Mouse (Mus musculus) liver, embryonic 14.5 days (tissue): Measurements from ENCODE around the gene Arhgap30. TPM values are rescaled to one million over a fixed set of nuclear protein-coding genes. Genes with fewer than 3 reads are reported as not detected.
A peak's percentile ranks its signal among the peaks of the same experiment; 100 is the strongest.

Experiments used
- ATAC-seq: fragments of 200-750 bp; cut with Nextera tagmentation; 2 replicates; pipeline ENCODE4 v1.8.0; 2017; ENCODE audit warnings: moderate number of reproducible peaks, mild to moderate bottlenecking, moderate library complexity; ENCODE audit not compliant: insufficient read depth
- DNase-seq, 3 experiments: peaks; one replicate each; pipeline ENCODE4 v3.0.0-alpha.2; 2012 to 2013; ENCODE audit warnings: low read depth in 3 of 3, low spot score in 3 of 3
- H3K27ac ChIP-seq: fragments of 300-500 bp; sonication (generic); 2 replicates; pipeline ENCODE4 v1.5.1; 2014; ENCODE audit warnings: moderate library complexity, mild to moderate bottlenecking, control low read depth, inconsistent platforms
- H3K27me3 ChIP-seq: fragments of 300-500 bp; sonication (generic); 2 replicates; pipeline ENCODE4 v1.6.1; 2014; ENCODE audit warnings: mild to moderate bottlenecking, low read length, moderate library complexity; ENCODE audit not compliant: control insufficient read depth, insufficient read depth
- H3K36me3 ChIP-seq: fragments of 300-500 bp; sonication (generic); replicated peaks from 2 replicates; pipeline ENCODE4 v1.6.1; 2014; ENCODE audit warnings: low read depth; ENCODE audit not compliant: control insufficient read depth, insufficient read depth
- H3K4me1 ChIP-seq, 2 experiments: fragments of 200-500 bp in 1 of 2; fragments of 300-500 bp in 1 of 2; sonication (generic) in 1 of 2; replicated peaks; 2 replicates each; pipeline ENCODE4 v1.6.1; 2012 to 2014; ENCODE audit warnings: antibody characterized with exemption in 1 of 2, inconsistent platforms in 1 of 2, low read length in 1 of 2; ENCODE audit not compliant: control insufficient read depth in 2 of 2, insufficient read depth in 2 of 2
- H3K4me2 ChIP-seq: fragments of 300-500 bp; sonication (generic); 2 replicates; pipeline ENCODE4 v1.6.1; 2014; ENCODE audit warnings: low read depth, mild to moderate bottlenecking, control low read depth, moderate library complexity
- H3K4me3 ChIP-seq, 2 experiments: fragments of 200-500 bp in 1 of 2; fragments of 300-500 bp in 1 of 2; sonication (generic) in 1 of 2; 2 replicates each; pipeline ENCODE4 v1.5.1; 2012 to 2014; ENCODE audit warnings: low read depth in 2 of 2, low read length in 2 of 2, mild to moderate bottlenecking in 2 of 2, control low read depth in 1 of 2, inconsistent platforms in 1 of 2, moderate library complexity in 1 of 2; ENCODE audit not compliant: insufficient read depth in 1 of 2
- H3K9ac ChIP-seq: fragments of 300-500 bp; sonication (generic); replicated peaks from 2 replicates; pipeline ENCODE4 v1.6.1; 2014; ENCODE audit warnings: mild to moderate bottlenecking, control low read depth, moderate library complexity
- H3K9me3 ChIP-seq: fragments of 300-500 bp; sonication (generic); 2 replicates; pipeline ENCODE4 v1.6.1; 2016; ENCODE audit warnings: low read length, mixed read lengths; ENCODE audit not compliant: control insufficient read depth
- CTCF ChIP-seq: IDR thresholded peaks from 2 replicates; pipeline ENCODE4 v1.5.1; 2016; ENCODE audit warnings: antibody characterized with exemption, low read depth, control low read depth
- EP300 ChIP-seq: IDR thresholded peaks from 2 replicates; pipeline ENCODE4 v1.6.1; 2016; ENCODE audit warnings: antibody characterized with exemption, low read depth
- WGBS: fragments of 180-500 bp; shearing (Covaris S2); extraction: QIAGEN DNeasy Blood & Tissue Kit; methylation state at CpG from one replicate; pipeline ENCODE4 v1.1.7; 2014; ENCODE audit not compliant: insufficient replicate concordance; 5-methylcytosine and 5-hydroxymethylcytosine counted together
- polyA plus RNA-seq, 2 experiments: library from polyadenylated mRNA; depleted of rRNA in 1 of 2; stranded (reverse) in 1 of 2; unstranded in 1 of 2; fragments of >200 nt; fragmentation: Nextera tagmentation in 1 of 2; extraction: Ambion mirVana in 1 of 2; gene quantifications; 2 replicates each; pipeline versions ENCODE4 v1.2.1 to v1.2.3; 2012 to 2014

Arhgap30 gene
- polyA plus RNA-seq, 2 experiments: 1.8 to 3.0 TPM

DNA sequence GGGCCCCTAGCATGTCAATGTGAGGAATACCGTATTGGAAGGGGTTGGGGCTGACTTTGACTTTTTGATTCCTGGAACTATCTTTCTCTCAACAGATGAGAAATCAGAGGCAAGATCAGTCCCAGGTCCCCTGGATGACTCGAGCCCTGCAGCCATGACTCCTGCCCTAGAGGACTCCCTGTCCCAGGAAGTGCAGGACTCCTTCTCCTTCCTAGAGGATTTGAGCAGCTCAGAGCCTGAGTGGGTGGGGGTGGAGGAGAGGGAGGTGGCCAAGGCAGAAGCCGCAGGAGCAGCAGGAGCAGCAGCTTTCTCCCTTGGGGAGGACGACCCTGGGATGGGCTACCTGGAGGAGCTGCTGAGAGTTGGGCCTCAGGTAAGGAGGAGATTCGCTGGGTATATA lies 18.5 kb downstream of the Arhgap30 start:
- Histone ChIP-seq H3K27ac (no peak overlapping the region), H3K9ac (no peak overlapping the region), H3K4me3 (no peak overlapping the region), H3K4me1 (no peaks in the 10 kb centered on the region; a peak in 1 of 4 replicates), H3K27me3 (no peaks in the 10 kb centered on the region), H3K36me3 (no peaks in the 10 kb centered on the region), H3K9me3 (no peaks in the 10 kb centered on the region), H3K4me2 (no peak overlapping the region)
- TF ChIP-seq EP300: no peak
- TF ChIP-seq CTCF: no peak
- no peak for DNase-seq
- ATAC-seq: no peak
- WGBS: 60% methylated on average over 5 of the region's 5 CpGs

- no peak for ATAC-seq
- Histone ChIP-seq H3K27ac (no peak overlapping the region), H3K36me3 (no peaks in the 10 kb centered on the region), H3K4me3 (no peak overlapping the region), H3K27me3 (no peaks in the 10 kb centered on the region), H3K4me1 (peaks cover 10 to 22% of the 10 kb centered on the region in 2 experiments), H3K9me3 (no peaks in the 10 kb centered on the region), H3K4me2 (no peak overlapping the region), H3K9ac (no peak overlapping the region)
- WGBS: 83% methylated on average over 1 of the region's 1 CpGs
- DNase-seq: peak in 1 of 3 experiments; percentile 10
- no peak for TF ChIP-seq EP300
- no peak for TF ChIP-seq CTCF
Observed at GRCm38 (mm10) chr1:171410231-171410630, 21.5 kb downstream of the Arhgap30 start.

DNA sequence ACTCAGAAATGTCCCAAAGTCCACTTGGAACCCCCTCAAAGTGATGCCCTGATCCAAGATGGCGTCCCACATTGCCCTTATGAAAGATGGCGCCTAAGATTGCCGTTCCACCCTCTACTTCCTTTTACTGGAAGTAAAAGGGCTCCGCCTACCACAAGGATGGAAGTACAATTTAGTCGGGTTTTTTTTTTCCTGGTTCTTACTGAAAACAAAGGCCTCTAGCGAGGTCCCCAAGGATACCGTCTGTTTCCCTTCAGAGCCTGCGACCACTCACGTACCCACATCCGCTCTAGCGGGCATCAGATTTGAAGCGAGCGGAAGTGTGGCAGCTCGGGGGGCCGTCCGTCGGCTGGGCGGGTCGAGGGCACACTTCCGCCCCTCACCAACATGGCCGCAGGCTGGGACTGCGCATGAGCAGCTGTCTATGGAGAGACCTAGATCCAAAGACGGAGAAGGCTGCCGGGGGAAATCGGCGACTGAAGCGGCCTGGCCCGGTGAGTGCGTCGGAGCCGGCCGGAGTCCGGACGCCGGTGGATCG lies 22.3 kb downstream of the Arhgap30 start, which contains the start of gene Usf1:
Gene Usf1, plus strand, starts transcription at position 367 of the 538 bp plus-strand sequence.
- DNase-seq: peak; percentile 83 to 89 (median 85)
- WGBS: under 1% methylated on average over 36 of the region's 36 CpGs

DNA sequence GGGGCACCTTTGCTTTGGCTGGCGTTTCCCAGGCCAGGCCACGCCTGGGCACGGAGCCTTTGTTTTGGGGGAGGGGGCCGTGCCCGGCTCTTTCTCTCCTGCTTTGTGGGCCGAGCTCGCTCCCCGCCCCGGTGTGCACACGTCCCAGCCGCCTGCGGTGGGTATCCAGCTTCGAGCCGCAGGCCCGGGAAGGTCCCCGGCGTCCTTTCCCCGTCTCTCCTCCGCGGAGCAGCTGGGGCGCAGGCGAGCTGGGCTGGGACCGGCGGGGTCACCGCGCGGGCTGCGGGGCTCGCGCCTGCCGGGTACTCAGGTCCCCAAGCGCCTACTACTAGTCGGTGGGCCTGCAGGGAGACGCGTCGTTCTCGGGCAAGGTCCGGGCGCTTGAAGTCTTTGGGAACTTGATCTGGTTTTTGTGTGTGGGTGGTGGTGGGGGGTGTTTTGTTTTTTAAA lies 22.8 kb downstream of the Arhgap30 start:
- Histone ChIP-seq H3K4me3 (peak overlapping the region; percentile 89 to 97), H3K4me2 (peak overlapping the region; percentile 82), H3K9ac (peak overlapping the region; percentile 89), H3K27me3 (no peaks in the 10 kb centered on the region), H3K36me3 (no peaks in the 10 kb centered on the region; the same call in 1 of the 2 replicates), H3K4me1 (peaks cover 10 to 22% of the 10 kb centered on the region in 2 experiments), H3K9me3 (no peaks in the 10 kb centered on the region), H3K27ac (peak overlapping the region; percentile 2)
- TF ChIP-seq CTCF: no peak
- no peak for TF ChIP-seq EP300
- peak; percentile 74 for ATAC-seq
- no peak for DNase-seq
- under 1% methylated on average over 36 of the region's 39 CpGs for WGBS

More for the DNA sequence above, 22.3 kb downstream of the Arhgap30 start, which contains the start of gene Usf1:
- peak within 1 kb of the TSS; percentile 82 for H3K4me2 ChIP-seq
- TF ChIP-seq EP300 (no peak), CTCF (0 out of 2 replicates have a peak, but pooled peaks have one; percentile 5)
- no peaks in the 10 kb centered on the region for H3K27me3 ChIP-seq
- ATAC-seq: peak; percentile 94
- H3K4me3 ChIP-seq: peak within 1 kb of the TSS; percentile 89 to 97
- no peaks in the 10 kb centered on the region; the same call in 1 of the 2 replicates for H3K36me3 ChIP-seq
- peaks cover 10 to 22% of the 10 kb centered on the region in 2 experiments for H3K4me1 ChIP-seq
- H3K9ac ChIP-seq: peak within 1 kb of the TSS; percentile 89
- H3K9me3 ChIP-seq: no peaks in the 10 kb centered on the region
- H3K27ac ChIP-seq: peak within 1 kb of the TSS; percentile 36

- H3K36me3 ChIP-seq: no peaks in the 10 kb centered on the region; the same call in none of the 2 replicates
- ATAC-seq: no peak
- DNase-seq: peak in 1 of 3 experiments; percentile 31
- no peak overlapping the region for H3K27ac ChIP-seq
- H3K4me3 ChIP-seq: peak overlapping the region; percentile 89 to 97
- under 1% methylated on average over 20 of the region's 20 CpGs for WGBS
- no peaks in the 10 kb centered on the region for H3K9me3 ChIP-seq
- H3K27me3 ChIP-seq: no peaks in the 10 kb centered on the region
- H3K4me2 ChIP-seq: peak overlapping the region; percentile 82
- H3K4me1 ChIP-seq: peaks cover 10 to 22% of the 10 kb centered on the region in 2 experiments
- TF ChIP-seq CTCF (peak; percentile 28), EP300 (no peak)
- peak overlapping the region; percentile 89 for H3K9ac ChIP-seq
Observed at GRCm38 (mm10) chr1:171412001-171412441, 23.3 kb downstream of the Arhgap30 start.
